ENCODE assay signal across 2 mouse cellular contexts in the genomic region with DNA sequence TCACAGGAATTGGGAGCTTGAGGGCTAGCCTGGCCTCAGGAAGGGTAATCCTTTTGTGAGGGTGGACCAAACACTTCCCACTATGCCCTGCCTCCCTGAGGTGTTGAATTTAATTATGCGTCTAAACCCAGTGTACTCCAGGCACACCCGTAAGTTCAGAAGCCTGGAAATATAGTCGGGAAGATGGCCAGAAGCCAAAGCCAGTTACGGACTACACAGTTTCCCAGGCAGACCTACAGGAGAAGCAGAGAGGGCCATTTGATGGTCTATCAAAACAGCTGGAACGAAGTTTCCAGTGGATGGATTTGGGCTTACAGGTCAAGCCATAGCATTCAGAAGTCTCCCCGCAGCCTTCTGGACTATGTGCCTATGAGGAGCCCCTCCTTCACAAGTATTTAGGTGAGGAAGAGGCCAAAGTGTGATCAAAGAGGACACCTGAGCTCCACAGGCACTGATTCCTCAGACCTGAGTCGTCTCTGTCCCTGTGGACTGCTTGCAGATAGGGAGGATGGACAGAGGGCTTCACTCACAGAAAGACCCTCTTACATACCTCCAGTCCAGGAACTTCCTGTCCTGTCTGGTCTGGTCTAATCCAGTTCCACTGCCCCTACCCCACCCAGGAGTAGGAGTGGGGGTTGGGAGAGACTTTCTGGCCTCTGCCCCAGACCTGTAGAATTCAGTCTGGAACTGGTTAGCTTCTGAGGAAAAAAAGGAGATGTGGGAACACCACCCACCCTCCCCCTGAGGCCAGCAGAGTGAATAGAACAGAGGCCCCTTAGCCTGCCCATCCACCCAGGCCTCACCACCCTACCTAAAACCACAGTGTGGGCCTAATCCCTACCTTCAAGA.
TF ChIP-seq lines count a peak whose summit lies in the region.

No protein-coding gene starts in this region.

TF ChIP-seq in CH12.LX, 34 proteins besides CTCF, POLR2A, EP300 and RAD21:
- TF ChIP-seq CHD2 (IDR thresholded peaks at IDR 0.05; ENCODE audit: low read length) (no peak), BHLHE40 (IDR thresholded peaks at IDR 0.05; ENCODE audit: low read depth, low read length) (no peak), ELF1 (IDR thresholded peaks at IDR 0.05; ENCODE audit: low read depth, low read length) (no peak), MXI1 (IDR thresholded peaks at IDR 0.05; ENCODE audit: low read depth, low read length) (no peak), UBTF (IDR thresholded peaks at IDR 0.05; ENCODE audit: low read depth, low read length) (no peak), PAX5 (IDR thresholded peaks at IDR 0.05; ENCODE audit: low read length) (no peak), ZMIZ1 (IDR thresholded peaks at IDR 0.05; ENCODE audit: low read depth, low read length) (no peak), MAX (IDR thresholded peaks at IDR 0.05; ENCODE audit: low read length) (no peak), MEF2A (IDR thresholded peaks at IDR 0.05; ENCODE audit: borderline replicate concordance, low read depth, low read length) (no peak), GABPA (IDR thresholded peaks at IDR 0.05; ENCODE audit: insufficient replicate concordance, low read depth, low read length) (no peak), E2F4 (IDR thresholded peaks at IDR 0.05; ENCODE audit: insufficient replicate concordance, low read depth, low read length) (no peak), TCF12 (IDR thresholded peaks at IDR 0.05; ENCODE audit: low read depth, low read length) (no peak), ETS1 (conservative IDR thresholded peaks at IDR 0.05; ENCODE audit: low read depth, low read length) (no peak), JUN (IDR thresholded peaks at IDR 0.05; ENCODE audit: insufficient read depth, low read depth, low read length) (no peak), ZC3H11A (IDR thresholded peaks at IDR 0.05; ENCODE audit: low read depth, low read length) (no peak), HCFC1 (IDR thresholded peaks at IDR 0.05; ENCODE audit: low read depth, low read length) (no peak), USF2 (conservative IDR thresholded peaks at IDR 0.05; ENCODE audit: low read depth, low read length) (no peak), KAT2A (IDR thresholded peaks at IDR 0.05; ENCODE audit: insufficient replicate concordance, low read length) (no peak), MYC (IDR thresholded peaks at IDR 0.05; ENCODE audit: low read depth, low read length) (no peak), SMC3 (IDR thresholded peaks at IDR 0.05; ENCODE audit: low read depth, low read length) (no peak)

TF ChIP-seq in MEL, 35 proteins besides CTCF, POLR2A, EP300 and RAD21:
- TF ChIP-seq E2F4 (IDR thresholded peaks at IDR 0.05; ENCODE audit: borderline replicate concordance, low read depth, low read length) (no peak), ZNF384 (IDR thresholded peaks at IDR 0.05; ENCODE audit: low read depth, low read length) (no peak)
TF ChIP-seq in MEL: peak in this region for 0.
